Mouse (Mus musculus): ENCODE measurements at regions not wholly inside any gene's neighbourhood (a gene's known extent, or its start where the extent isn't known, plus 50 kb on each side); places are given as distances from the start of the nearest gene placed in this dataset.

DNA sequence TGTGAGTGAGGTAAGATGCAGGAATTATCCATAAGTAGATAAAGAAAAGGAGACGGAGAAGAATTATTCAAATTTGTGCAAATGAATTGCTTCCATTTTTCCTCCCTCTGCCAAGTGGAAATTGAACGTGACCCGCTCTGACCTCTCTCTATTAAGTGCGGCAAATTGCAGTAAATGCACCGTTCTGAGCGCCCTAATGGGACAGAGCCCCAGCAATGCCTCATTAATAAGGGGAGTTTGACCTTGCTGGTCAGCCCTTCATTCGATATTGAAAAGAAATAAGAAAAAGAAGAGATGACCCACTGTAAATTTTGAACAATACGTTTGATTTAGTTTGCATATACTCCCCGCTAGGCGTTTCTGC, 137.0 kb downstream of the Gpat3 start:
- no peak for DNase-seq

GRCm38 (mm10) chr5:100981849-100982572, 136.5 kb downstream of the Gpat3 start:
- DNase-seq: no peak

GRCm38 (mm10) chr5:100976736-100977135, 131.2 kb downstream of the Gpat3 start:
- DNase-seq: no peak

- no peak for DNase-seq
These were observed 105.7 kb downstream of the Gpat3 start for GRCm38 (mm10) chr5:100951210-100951609.

Measured in gastrocnemius, postnatal 10 days (tissue).